Mouse (Mus musculus): ENCODE results near the gene Dclk1.

Dclk1 gene

DNA sequence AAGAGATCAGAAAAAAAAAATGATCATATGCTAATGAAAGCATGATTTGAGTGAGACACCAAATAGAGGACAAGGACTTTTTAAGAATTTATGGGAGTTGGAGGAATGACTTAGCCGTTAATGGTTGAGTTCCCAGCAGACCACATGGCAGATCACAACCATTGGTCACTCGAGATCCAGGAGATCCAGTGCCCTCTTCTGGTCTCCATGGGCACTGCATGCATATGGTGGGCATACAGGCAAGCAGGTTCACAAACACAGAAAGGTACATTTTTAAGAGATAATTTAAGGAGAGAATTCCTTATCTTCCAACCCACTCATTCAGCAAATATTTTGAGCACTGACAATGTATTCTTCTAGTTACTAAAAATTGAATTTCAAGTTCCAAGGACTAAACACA lies 207.0 kb downstream of the Dclk1 start:
- no peak for DNase-seq (ENCODE audit: low spot score)

DNA sequence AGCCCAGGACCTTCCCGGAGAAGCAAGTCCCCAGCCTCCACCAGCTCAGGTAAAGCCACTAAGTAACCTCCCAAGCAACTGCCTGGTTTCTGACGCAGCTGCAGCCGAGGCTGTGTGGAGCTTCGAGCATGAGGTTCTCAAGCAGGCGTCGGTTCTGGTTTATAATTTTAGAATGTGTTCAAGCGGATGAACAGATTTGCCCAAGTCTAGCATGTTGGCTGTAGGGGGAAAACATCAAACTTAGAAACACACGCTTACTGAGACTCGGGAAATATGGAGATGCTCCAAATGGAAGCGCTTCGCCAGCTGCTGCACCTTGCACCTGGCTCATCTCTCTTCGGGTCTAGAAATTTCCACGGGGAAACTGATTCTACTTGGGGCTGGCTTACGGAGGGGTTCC lies 208.9 kb downstream of the Dclk1 start:
- DNase-seq (ENCODE audit: low spot score) = no peak

DNA sequence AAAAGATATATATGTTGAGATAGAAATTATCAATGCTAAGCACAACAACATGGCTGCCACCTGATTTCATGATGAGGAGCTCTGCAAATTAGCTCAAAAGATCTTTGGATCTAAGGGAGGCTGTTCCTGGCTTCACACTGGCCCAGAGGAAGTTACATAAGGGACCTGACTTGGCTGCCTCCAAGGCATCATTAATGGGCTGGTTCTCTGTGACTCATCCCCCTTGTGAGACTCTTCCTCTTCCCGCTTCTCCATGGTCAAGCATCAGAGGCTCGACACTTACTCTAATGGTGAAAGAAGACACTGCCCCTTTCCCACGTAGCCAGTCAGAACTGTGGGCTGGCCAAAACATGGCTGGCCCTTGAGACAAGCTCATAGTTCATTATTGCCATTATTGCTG lies 209.7 kb downstream of the Dclk1 start:
- no peak for DNase-seq (ENCODE audit: low spot score)

DNA sequence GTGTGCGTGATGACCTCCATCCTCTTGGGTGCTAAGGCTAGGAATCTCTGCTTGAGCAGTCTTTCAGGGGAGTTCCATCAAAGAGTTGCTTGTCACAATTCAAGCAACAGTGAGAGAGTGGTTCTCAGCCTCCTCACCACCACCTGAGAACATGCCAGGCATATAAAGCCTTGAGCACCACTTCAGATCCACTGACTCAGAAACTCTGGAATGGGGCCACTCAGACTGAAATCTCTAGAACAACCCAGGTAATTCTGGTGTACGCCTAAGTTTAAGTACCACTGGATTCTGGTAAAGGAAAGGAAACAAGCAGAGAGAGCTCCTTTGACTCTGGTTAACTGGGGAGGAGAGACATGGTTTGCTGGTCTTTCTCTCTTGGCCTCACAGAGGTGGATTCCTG lies 210.3 kb downstream of the Dclk1 start:
- no peak for DNase-seq (ENCODE audit: low spot score)

DNA sequence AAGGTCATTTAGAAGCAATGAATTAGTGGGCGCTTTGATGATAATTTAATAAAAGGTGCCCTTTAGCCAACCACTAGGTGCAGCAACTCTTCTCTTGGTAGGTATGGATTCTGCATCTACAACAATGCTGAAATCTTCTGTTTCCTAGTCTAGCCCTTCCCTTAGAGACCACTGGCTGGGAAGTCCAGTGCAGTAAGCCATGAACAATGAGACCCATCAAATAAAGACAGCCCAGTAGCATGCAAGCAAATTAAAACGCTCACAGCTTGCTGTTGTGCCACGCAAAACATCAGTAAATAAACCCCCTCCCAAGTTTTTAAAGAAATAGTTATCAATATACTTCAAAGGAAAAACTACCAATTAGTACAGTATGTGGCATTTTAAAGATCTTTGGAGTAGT lies 218.9 kb downstream of the Dclk1 start:
- peak; percentile 24 for DNase-seq (ENCODE audit: low spot score)

DNA sequence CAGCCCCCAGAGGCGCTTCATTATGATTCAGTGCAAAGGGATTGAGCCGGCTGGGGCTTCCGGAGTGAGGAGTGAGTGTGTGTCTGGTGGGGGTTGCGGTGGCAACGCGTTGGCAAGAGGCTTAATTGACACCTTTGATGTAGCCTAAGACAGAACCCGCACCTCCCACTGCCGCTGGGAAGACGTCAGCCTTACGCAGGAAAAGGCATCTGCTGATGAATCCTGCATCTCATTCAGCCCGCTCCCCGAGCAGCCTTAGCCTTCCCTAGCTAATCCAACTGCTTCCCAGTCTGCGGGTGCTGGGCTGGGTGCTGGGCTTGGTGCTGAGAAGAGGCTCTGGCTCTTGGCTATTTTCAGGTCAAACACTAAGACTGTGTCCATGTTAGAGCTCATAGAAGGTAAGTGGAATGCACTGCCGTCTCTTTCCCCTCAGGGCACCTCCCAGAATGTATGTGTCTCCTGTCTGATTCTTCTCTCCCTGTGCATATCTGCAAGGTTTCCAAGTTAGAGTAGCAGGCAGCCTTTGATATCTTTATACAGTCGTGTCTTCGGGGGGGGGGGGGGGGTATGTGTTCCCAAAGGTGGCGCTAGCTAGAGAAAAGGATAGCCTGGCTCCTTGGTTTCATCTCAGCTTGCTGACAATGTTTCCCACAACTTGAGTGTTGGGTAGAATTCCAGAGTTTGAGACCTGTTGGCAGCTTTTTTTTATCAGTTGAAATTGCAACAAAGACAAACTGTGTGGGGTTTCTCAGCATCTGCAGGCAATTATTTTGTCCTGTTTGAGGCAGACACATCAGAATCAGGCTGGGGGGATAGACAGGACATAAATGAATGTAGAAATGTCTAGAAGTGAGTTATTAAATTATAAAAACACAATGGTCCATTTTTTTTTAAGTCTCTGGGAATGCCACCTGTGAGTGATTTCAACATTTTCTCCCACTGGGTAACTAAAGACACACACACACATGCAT lies 219.8 kb downstream of the Dclk1 start:
- peak; percentile 69 for DNase-seq (ENCODE audit: low spot score)

DNA sequence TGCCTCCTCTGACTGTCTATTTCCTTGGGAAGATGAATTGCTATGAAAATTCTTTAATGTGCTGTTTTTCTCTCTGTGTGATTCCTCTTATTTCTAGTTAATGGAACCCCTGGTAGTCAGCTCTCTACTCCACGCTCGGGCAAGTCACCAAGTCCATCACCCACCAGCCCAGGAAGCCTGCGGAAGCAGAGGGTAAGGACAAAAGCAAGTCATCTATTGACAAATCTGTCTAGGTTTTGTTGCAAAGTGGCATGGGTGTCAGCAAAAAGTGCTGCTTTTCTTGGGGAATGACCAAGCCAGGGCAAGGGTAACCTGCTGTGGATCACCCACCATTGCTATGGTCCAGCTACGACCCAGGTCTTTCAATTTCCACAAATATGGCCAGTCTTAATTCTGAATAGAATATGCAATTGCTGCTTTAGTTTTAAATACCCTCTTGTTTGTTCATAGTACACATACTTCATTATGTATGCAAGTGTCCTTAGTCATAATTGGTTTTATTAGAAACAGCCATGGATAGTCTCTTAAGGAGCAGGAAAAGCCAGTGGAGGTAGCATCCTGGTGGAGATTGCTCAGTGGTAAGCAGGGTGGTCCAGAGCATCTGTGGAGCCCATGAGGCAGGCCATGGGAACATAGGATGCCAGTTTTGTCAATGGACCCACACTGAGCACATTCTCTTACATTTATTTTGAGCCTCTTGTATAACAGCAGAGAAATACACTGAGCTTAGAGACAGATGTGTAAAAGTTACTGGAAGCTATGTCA lies 220.9 kb downstream of the Dclk1 start:
- no peak for DNase-seq (ENCODE audit: low spot score)

DNA sequence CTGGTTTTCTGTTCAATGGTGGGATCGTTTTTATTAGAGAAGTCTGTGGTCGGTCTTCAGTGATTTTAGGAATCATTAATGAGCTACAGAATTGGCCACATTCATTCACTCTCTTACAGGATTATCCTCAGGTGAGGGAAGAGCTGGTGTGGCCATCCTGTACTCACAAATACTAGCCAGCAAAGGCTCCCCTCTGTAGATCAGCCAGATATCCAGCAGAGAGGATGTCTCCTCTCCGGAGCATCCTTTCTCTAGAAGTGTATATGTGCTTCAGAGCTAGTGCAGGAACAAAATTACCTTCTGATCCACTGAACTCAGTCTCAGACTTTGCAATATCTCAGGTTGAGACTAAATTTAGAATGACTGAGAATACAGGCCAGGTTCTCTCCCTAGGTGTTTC lies 222.1 kb downstream of the Dclk1 start:
- DNase-seq (ENCODE audit: low spot score) = no peak

DNA sequence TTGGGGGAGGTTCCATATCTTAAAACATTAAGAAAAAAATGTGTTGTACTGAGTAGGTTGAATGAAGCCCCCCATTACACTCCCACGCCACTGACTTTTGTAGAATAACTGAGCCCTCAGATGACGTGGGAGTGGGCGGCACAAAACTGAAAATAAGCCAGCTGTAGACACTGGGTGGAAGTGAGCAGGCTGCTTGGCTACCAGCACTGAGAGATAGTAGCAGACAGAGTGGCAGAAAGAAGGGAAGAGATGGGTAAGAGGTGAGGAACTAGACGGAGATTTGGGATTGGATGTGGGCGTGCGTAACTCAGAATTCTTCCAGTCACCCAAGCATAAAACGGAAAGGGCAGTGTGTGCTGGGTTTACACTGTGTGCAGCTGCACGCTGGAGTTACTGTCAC lies 223.6 kb downstream of the Dclk1 start:
- no peak for DNase-seq (ENCODE audit: low spot score)

DNA sequence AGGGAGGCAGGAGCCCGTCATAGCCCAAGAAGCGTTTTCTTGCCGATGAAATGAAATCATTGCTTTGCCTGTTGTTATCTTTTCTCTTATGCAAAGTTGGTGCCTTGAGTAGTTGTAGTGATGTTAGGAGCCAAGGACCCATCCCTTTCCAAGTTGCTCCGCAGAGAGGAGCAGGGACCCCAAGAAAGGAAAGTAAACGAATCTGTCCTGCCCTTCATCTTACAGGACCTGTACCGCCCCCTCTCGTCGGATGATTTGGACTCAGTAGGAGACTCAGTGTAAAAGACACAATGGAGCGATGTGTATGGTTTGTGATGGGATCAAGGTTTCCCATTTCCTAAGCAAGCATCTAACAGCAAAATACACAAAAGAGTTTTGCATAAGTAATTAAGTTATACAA lies 224.2 kb downstream of the Dclk1 start:
- no peak for DNase-seq (ENCODE audit: low spot score)

DNA sequence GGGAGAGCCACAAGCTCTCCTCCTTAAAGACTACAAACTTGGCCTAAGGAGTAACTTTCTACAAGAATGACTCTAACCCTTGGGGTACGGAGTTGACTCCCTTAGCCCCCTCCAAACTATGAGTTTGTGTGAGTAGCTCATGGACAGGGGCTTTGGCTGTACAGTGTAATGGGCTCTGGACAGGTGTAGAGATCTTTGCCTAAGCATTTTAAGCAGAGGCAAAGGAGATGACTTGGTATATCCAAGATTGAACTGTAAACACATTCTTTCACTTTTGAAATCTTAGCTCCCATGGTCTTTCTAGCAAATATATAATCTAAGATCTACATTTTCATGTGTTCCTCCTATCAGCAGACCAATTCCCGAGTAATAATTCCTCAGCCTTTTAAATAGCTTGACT lies 229.9 kb downstream of the Dclk1 start, which contains the start of gene Gm21954:
TSS of gene Gm21954 (minus strand) at position 101 of the 400 bp plus-strand sequence.
- no peak for DNase-seq (ENCODE audit: low spot score)

DNA sequence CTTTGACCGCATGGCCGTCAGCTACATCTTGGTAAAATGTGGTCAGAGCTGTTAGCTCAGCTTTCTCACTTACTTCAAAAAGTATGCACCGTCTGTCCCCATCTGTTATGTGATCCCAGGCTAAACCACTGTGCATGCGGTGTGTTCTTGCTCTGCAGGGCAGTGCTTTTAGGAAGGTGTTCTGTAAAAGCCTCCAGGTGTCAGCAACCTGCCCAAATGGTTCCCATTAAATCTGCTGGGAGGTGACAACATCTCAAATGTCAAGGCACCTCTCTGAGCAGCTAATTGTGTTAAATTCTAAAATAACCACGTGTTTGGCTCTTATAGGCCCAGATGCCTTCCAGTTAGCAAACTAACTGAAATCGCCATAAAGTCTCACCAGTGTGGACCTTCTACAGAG lies 231.0 kb downstream of the Dclk1 start:
- no peak for DNase-seq (ENCODE audit: low spot score)

DNA sequence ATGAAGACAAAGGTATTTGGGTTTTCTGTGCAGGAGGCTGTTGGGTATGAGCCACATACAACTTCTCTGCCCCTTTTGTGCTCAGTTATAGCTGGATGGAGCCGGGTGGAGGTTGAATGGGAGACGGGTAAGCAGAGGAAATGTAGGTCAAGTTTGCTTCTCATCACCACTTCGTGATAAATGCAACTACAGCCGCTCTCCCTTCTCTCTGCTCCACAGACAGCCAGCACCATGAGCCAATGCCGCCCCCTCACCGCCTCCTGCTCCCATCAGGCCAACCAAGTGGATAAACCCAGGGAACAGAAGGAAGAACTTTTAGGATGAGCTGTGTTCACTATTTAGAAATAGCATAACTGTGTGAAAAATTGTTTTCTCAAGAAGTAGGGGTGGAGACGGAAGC lies 234.5 kb downstream of the Dclk1 start:
- DNase-seq (ENCODE audit: low spot score) = no peak

DNA sequence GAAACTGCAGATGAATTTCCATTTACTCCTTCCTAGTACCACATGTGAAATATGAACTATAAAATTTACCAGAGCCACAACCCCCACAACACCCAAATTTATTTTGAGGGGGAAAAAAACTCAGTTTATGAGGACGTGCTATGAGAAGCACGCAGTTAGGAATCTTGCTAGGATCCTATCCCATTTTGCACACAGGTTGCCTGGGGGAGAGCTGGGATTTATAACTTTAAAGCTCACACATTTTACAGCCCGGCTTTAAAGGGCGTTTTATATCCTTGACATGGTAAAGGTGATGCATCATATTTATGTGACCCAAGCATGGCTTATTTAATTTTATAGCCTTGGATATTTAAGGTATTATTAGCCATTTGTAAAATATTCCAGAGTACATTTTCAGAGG lies 237.1 kb downstream of the Dclk1 start:
- DNase-seq (ENCODE audit: low spot score) = no peak

DNA sequence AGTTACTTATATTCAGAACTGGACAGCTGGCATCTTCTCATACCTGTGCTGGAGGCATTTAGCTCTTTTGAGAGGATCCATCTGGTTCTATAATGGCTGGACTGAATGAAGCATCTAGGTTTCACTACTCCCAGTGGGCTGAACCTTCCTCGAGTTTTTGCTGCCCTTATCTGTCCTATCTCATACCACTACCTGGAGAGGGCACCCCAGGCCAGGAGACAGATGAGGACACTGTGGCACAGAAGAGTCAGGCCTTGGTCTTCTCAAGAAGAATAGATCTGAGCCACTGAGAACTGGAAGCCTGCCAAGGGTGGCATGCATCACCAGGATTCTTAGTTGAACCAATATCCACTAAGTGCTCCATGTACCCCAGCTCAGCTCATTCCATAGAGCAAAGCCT lies 239.0 kb downstream of the Dclk1 start:
- no peak for DNase-seq (ENCODE audit: low spot score)

DNA sequence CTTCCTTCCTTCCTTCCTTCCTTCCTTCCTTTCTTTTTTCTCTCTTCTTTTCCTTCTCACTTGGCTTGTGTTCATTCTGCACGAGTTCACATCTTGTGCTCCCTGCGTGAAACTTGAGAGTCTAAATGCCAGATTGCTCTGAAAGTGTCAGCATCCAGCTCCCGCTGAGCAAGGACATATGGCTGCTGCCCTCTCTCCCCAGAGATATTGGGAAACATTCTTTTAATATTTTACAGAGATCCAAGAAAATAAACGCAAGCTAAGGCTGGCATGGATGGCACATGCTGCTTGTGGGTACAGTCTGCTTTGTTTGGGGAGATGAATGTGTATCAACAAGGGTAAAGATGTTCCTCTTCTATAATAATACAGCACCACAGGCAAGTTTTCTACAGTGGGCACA lies 241.2 kb downstream of the Dclk1 start:
- DNase-seq (ENCODE audit: low spot score) = no peak

DNA sequence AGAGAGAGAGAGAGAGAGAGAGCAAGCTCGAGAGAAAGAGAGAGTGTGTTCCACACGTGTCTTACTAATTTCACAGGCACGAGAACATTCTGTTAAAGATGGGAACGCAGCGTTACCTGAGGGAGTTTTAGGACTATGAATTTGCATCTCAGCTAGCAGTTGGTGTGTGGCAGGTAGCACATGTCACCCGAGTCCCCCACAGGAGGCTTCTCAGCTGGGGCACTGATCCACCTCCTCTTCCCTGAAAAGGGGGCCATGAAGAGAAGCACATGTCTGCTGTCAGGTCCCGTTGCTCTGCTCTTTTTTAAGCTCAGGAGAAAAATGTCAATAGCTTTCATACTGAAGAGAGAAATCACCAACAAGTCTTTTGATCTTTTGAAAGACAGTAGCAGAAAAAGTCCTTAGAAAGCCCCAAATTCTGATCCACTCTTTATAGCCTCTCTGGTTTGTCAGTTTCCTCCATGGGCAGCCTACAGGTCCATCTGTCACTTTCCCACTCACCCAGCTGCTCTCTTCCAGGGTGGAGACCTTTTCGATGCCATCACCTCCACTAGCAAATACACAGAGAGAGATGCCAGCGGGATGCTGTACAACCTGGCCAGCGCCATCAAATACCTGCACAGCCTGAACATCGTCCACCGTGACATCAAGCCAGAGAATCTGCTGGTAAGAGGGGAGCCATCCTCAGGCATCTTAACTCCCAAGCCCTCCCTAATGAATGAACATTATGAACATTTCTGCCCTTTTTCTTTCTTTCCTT lies 247.2 kb downstream of the Dclk1 start:
- DNase-seq (ENCODE audit: low spot score) = no peak

DNA sequence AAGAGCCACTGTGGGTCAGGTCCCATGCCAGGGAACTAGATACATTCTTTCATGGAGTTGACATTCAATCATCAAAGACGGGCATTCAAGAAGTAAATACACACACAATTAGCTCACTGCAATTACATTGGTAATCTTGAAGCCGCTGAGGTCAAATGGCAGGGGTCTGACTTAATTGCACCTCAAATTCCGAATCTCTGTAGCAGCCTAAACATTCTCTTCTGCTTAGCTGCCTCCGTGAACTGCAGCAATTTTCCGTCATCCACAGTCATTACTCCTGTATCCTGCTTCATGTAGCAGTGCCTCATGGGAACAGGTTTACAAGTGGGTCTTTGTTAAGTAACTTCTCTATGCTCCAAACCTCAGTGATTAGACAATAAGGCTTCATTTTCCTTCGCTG lies 249.9 kb downstream of the Dclk1 start:
- DNase-seq (ENCODE audit: low spot score) = peak; percentile 57

DNA sequence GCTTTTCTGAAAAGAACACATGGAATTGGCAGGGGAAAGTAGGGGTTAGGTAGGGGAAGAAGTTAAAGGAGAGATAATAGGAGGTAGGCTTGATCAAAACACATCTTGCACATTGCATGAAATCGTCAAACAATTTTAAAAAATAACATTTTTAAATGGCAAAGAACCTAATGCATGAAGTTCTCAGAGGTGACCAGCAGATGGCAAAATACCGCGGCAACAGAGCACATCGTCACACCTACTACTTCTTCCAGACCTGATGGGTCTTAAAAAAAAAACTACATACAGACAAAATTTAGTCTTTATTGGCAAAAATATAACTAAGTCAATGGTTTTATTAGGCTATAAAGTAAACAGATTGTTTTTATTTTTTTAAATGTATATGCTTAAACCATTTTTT lies 252.2 kb downstream of the Dclk1 start:
- DNase-seq (ENCODE audit: low spot score) = peak; percentile 30

DNA sequence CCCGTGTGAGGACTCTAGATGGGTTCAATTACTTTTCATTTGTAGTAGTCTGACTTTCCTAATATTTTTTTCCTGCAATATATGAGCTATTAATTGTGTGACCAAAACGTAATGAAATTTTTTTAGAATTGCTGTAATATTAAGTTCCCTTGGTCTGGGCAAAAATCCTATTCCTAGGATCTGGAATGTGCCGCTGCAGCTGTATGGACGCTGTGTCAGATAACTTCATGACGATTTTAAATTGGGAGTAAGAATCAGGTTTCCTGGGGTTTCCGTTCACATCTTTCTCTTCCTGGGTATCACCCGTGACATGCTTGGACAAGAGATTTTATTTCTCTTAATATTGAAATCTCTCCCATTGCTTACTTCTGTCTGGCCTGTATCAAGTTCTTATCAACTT lies 253.1 kb downstream of the Dclk1 start:
- no peak for DNase-seq (ENCODE audit: low spot score)

DNA sequence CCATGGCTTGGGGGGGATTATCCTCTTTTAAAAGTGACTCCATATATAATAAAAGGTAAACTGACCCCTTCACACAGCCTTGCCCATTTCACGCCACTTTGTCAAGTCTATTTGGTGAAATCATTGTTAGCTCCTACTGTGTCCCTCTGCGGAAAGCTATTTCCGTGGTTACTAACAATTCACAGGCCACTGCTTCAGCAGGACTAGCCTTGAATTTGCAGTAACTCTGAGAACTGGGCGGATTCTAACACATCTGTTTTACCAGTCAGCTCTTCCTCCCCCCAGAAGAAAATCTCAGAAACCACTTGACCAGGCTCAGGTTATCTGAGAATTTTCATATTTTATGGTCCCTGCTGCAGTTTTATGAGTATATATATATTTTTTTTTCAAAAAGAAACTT lies 253.7 kb downstream of the Dclk1 start:
- DNase-seq (ENCODE audit: low spot score) = no peak

DNA sequence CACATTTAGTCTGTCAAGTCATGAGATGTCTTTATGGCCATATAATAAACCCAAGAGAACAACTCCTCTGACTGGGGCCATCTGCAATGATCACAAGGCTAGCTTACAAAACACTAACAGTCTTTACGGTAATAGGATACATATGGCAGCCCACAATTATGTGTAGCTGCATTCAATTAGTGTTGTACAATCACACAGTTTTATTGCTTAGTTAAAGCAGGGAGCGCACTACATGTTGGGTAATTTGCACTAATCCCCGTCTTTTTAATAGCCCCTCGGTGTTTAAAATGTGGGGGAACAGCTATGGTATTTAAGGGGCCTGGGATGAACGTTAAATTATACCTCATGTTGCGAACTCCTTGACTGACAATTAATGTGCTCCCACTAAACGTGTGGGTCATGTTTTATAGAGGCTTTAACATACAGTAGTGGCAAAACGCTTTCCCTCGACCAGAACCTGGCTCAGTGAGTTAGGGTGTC lies 254.3 kb downstream of the Dclk1 start:
- DNase-seq (ENCODE audit: low spot score) = no peak

Measured in retina, embryonic 14.5 days (tissue).